Mouse (Mus musculus) forebrain, embryonic 13.5 days (tissue): ENCODE measurements around the gene Loxl1. TPM values are rescaled to one million over a fixed set of nuclear protein-coding genes. Genes with fewer than 3 reads are reported as not detected.
"Not testable (repeated sequence)": the region's sequence is repeated elsewhere in the genome, so short reads cannot be mapped to it uniquely, and the experiment has no call there.

ENCODE experiments used
- ATAC-seq: fragments of 200-750 bp; cut with Nextera tagmentation; 2 replicates; pipeline ENCODE4 v1.8.0; 2017
- H3K27ac ChIP-seq: fragments of 300-500 bp; sonication (generic); 2 replicates; pipeline ENCODE4 v1.5.1; 2015; ENCODE audit warnings: inconsistent platforms, mild to moderate bottlenecking, moderate library complexity
- H3K27me3 ChIP-seq: fragments of 300-500 bp; sonication (generic); 2 replicates; pipeline ENCODE4 v1.6.1; 2015; ENCODE audit warnings: mild to moderate bottlenecking, inconsistent platforms
- H3K36me3 ChIP-seq: fragments of 300-500 bp; sonication (generic); 2 replicates; pipeline ENCODE4 v1.6.1; 2015; ENCODE audit warnings: mild to moderate bottlenecking, inconsistent platforms; ENCODE audit not compliant: poor library complexity, severe bottlenecking
- H3K4me1 ChIP-seq: fragments of 300-500 bp; sonication (generic); 2 replicates; pipeline ENCODE4 v1.6.1; 2015; ENCODE audit warnings: inconsistent platforms
- H3K4me2 ChIP-seq: fragments of 300-500 bp; sonication (generic); 2 replicates; pipeline ENCODE4 v1.6.1; 2015; ENCODE audit warnings: inconsistent platforms, mild to moderate bottlenecking, moderate library complexity
- H3K4me3 ChIP-seq: fragments of 300-500 bp; sonication (generic); 2 replicates; pipeline ENCODE4 v1.5.1; 2015; ENCODE audit warnings: mild to moderate bottlenecking, inconsistent platforms
- H3K9ac ChIP-seq: fragments of 300-500 bp; sonication (generic); 2 replicates; pipeline ENCODE4 v1.6.1; 2015; ENCODE audit warnings: mild to moderate bottlenecking, inconsistent platforms
- H3K9me3 ChIP-seq: fragments of 300-500 bp; sonication (generic); replicated peaks from 2 replicates; pipeline ENCODE4 v1.6.1; 2016; ENCODE audit warnings: inconsistent platforms
- WGBS: fragments of 180-500 bp; shearing (Covaris S2); methylation state at CpG from one replicate; pipeline ENCODE4 v1.1.7; 2015; 5-methylcytosine and 5-hydroxymethylcytosine counted together
- polyA plus RNA-seq: library from polyadenylated mRNA; unstranded; fragments of >200 nt; fragmentation: Nextera tagmentation; extraction: Ambion mirVana; gene quantifications from 2 replicates; pipeline ENCODE4 v1.2.1, GENCODE M21; 2015

Gene Loxl1
- polyA plus RNA-seq, 1 experiment from 2014 or later = 5.0 TPM

DNA sequence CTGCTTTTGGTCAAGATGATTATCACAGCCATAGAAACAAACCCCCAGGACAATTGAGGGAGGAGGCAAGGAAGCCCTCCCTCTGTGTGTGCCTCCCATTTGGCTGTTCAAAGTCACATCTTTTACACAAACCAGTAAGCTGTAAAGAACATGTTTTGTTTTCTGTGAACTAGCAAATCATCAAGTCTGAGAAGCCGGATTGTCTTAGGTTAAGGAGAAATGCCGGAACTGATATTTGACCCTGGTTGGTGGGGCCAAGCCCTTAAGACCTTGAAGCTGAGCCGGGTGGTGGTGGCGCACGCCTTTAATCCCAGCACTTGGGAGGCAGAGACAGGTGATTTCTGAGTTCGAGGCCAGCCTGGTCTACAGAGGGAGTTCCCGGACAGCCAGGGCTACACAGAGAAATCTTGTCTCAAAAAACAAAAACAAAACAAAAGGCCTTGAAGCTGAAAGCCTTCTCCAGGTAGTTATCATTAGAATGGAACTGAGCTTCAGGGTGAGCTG is 38.8 kb downstream of the Loxl1 start:
- 78% methylated on average over 7 of the region's 7 CpGs for WGBS
- no peak overlapping the region for H3K9ac ChIP-seq

GRCm38 (mm10) chr9:58272855-58273254 is 40.1 kb downstream of the Loxl1 start:
- Histone ChIP-seq H3K36me3 (no peaks in the 10 kb centered on the region), H3K4me1 (peaks cover 12% of the 10 kb centered on the region), H3K27ac (no peak overlapping the region), H3K27me3 (no peaks in the 10 kb centered on the region), H3K4me3 (no peak overlapping the region), H3K9ac (no peak overlapping the region), H3K9me3 (no peaks in the 10 kb centered on the region), H3K4me2 (no peak overlapping the region)
- 82% methylated on average over 9 of the region's 9 CpGs for WGBS
- no peak for ATAC-seq

More for the DNA sequence above, 38.8 kb downstream of the Loxl1 start:
- no peak overlapping the region for H3K27ac ChIP-seq
- no peaks in the 10 kb centered on the region for H3K27me3 ChIP-seq
- peaks cover 12% of the 10 kb centered on the region for H3K4me1 ChIP-seq
- ATAC-seq = no peak
- no peaks in the 10 kb centered on the region for H3K9me3 ChIP-seq
- H3K4me3 ChIP-seq = no peak overlapping the region
- no peak overlapping the region for H3K4me2 ChIP-seq
- no peaks in the 10 kb centered on the region for H3K36me3 ChIP-seq

- Histone ChIP-seq H3K9ac (no peak overlapping the region), H3K27me3 (no peaks in the 10 kb centered on the region), H3K4me2 (no peak overlapping the region), H3K27ac (no peak overlapping the region), H3K4me3 (no peak overlapping the region), H3K9me3 (no peaks in the 10 kb centered on the region), H3K4me1 (peaks cover 12% of the 10 kb centered on the region), H3K36me3 (no peaks in the 10 kb centered on the region)
- WGBS = 81% methylated on average over 2 of the region's 2 CpGs
- ATAC-seq = no peak
These were observed 40.9 kb downstream of the Loxl1 start for GRCm38 (mm10) chr9:58272068-58272541.

GRCm38 (mm10) chr9:58271551-58271950 is 41.4 kb downstream of the Loxl1 start:
- H3K9me3 ChIP-seq, H3K36me3 ChIP-seq, H3K27ac ChIP-seq, ATAC-seq, H3K27me3 ChIP-seq, H3K4me2 ChIP-seq, H3K4me3 ChIP-seq, H3K9ac ChIP-seq: not testable (repeated sequence)
- 93% methylated on average over 9 of the region's 9 CpGs for WGBS
- peaks cover 14% of the 10 kb centered on the region for H3K4me1 ChIP-seq

DNA sequence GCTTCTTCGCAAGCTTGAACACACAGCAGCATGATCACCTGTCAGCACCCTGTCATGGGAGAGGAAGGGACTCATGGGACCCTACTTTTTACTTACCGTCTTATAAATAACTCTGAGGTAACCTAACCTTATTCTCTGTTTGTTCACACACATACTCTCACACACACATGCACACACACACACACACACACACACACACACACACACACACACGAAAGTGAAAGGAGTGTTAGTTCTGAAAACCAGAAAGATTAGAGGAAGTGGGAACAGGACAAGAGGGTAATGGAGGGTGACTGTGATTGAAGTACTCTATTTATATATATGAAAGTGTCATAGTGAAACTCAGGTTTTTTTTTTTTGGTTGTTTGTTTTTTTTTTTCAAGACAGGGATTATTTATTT is 41.9 kb downstream of the Loxl1 start:
- Histone ChIP-seq H3K4me3 (no peak overlapping the region), H3K36me3 (no peaks in the 10 kb centered on the region), H3K27me3 (no peaks in the 10 kb centered on the region), H3K9ac (no peak overlapping the region), H3K27ac (no peak overlapping the region), H3K4me1 (peaks cover 18% of the 10 kb centered on the region), H3K9me3 (no peaks in the 10 kb centered on the region), H3K4me2 (no peak overlapping the region)
- 87% methylated on average over 3 of the region's 3 CpGs for WGBS
- ATAC-seq = no peak

DNA sequence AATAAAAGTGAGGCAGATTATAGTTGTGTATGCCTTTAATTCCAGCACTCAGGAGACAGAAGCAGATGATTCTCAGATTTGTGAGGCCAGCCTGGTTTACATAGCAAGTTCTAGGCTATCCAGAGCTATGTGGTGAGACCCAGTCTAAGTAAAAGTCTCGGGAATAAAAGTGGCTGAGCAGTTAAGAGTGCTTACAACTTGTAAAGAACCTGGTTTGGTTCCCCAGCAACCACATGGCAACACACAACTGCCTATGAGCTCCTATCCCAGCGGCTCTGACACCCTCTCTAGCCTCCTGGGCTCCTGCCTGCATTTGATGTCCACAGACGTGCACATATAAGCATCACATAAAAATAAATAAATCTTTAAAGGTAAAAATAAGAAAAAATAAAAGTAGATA is 42.9 kb downstream of the Loxl1 start:
- Histone ChIP-seq H3K27ac (no peak overlapping the region), H3K9ac (no peak overlapping the region), H3K9me3 (no peaks in the 10 kb centered on the region), H3K4me1 (peaks cover 11% of the 10 kb centered on the region), H3K36me3 (no peaks in the 10 kb centered on the region), H3K4me2 (no peak overlapping the region), H3K4me3 (no peak overlapping the region), H3K27me3 (no peaks in the 10 kb centered on the region)
- WGBS = 68% methylated on average over 3 of the region's 3 CpGs
- no peak for ATAC-seq

DNA sequence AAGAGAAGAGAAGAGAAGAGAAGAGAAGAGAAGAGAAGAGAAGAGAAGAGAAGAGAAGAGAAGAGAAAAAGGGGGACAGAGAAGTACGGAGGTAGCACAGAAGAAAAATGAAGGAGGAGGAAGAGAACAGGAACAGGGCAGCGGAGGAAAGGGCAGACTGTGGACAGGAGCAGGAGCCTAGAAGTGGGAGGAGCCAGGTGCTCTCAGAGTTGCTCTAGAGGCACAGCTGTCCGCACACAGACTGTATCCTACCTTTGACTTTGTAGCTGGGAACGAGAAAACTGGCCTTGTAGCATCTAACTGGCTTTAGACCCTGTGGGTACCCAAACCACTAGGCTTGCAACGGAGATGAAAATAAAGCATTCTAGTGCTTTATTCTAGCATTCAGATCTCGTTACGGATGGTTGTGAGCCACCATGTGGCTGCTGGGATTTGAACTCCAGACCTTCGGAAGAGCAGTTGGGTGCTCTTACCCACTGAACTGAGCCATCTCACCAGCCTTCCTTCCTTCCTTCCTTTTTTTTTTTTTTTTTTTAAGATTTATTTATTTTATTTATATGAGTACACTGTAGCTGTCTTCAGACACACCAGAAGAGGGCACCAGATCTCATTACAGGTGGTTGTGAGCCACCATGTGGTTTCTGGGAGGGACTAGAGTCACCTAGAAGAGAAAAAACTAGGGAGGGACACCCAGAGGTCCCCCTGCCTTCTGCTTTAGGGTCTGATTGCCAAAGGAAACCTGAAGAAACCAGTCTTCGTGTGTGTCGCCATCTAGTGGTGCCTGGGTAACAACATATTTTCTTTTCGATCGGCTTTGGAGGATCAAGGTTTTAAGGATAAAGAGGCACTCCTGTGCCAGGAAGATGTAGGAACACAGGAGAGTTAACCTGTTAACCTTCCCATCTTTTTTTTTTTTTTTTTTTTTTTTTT is 44.3 kb downstream of the Loxl1 start:
- Histone ChIP-seq H3K4me1 (peaks cover 6% of the 10 kb centered on the region), H3K9ac (no peak overlapping the region), H3K36me3 (peaks cover 5% of the 10 kb centered on the region; the same call in 1 of the 2 replicates), H3K4me3 (no peak overlapping the region), H3K27me3 (no peaks in the 10 kb centered on the region), H3K4me2 (no peak overlapping the region), H3K9me3 (no peaks in the 10 kb centered on the region), H3K27ac (no peak overlapping the region)
- no peak for ATAC-seq
- WGBS = 57% methylated on average over 12 of the region's 12 CpGs

GRCm38 (mm10) chr9:58267046-58267445 is 45.9 kb downstream of the Loxl1 start:
- Histone ChIP-seq H3K36me3 (peaks cover 15% of the 10 kb centered on the region), H3K9ac (no peak overlapping the region), H3K27ac (no peak overlapping the region), H3K4me1 (peaks cover 6% of the 10 kb centered on the region), H3K4me2 (no peak overlapping the region), H3K27me3 (no peaks in the 10 kb centered on the region), H3K4me3 (no peak overlapping the region), H3K9me3 (no peaks in the 10 kb centered on the region)
- WGBS = 68% methylated on average over 3 of the region's 3 CpGs
- no peak for ATAC-seq

GRCm38 (mm10) chr9:58266571-58267011 is 46.4 kb downstream of the Loxl1 start:
- WGBS = 46% methylated on average over 4 of the region's 4 CpGs
- no peaks in the 10 kb centered on the region for H3K27me3 ChIP-seq
- H3K4me3 ChIP-seq = no peak overlapping the region
- no peak for ATAC-seq
- no peak overlapping the region for H3K27ac ChIP-seq
- H3K9me3 ChIP-seq = no peaks in the 10 kb centered on the region
- no peak overlapping the region for H3K9ac ChIP-seq
- H3K4me1 ChIP-seq = peaks cover 6% of the 10 kb centered on the region
- peaks cover 19% of the 10 kb centered on the region for H3K36me3 ChIP-seq
- no peak overlapping the region for H3K4me2 ChIP-seq

GRCm38 (mm10) chr9:58265368-58265767 is 47.6 kb downstream of the Loxl1 start:
- no peak overlapping the region for H3K9ac ChIP-seq
- no peaks in the 10 kb centered on the region for H3K9me3 ChIP-seq
- H3K4me1 ChIP-seq = peaks cover 6% of the 10 kb centered on the region
- H3K27me3 ChIP-seq = no peaks in the 10 kb centered on the region
- H3K4me2 ChIP-seq = no peak overlapping the region
- WGBS = 75% methylated on average over 3 of the region's 3 CpGs
- no peak overlapping the region for H3K4me3 ChIP-seq
- no peak overlapping the region for H3K27ac ChIP-seq
- peaks cover 29% of the 10 kb centered on the region for H3K36me3 ChIP-seq
- no peak for ATAC-seq

DNA sequence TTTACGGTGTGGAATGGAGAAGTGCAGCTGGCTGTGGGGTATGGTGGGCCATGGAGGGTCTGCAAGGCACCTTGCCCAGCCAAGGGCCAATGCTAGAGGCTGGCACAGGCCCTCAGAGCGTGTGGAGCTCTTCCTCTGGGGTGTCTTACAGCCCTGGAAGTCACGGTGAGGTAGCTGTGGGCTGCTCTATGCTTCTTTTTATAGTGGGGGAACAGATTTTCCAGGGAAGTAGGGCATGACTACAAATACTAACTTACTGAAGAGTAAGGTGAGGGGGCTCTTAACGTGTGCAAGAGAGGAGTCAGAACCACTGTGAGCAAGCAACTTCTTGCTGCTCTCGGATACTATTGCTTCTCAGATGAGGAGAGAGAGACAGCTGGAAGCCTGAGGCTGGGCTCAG is 50.5 kb downstream of the Loxl1 start:
- Histone ChIP-seq H3K9me3 (no peaks in the 10 kb centered on the region), H3K27ac (no peak overlapping the region), H3K4me3 (no peak overlapping the region), H3K4me2 (no peak overlapping the region), H3K9ac (no peak overlapping the region), H3K27me3 (no peaks in the 10 kb centered on the region), H3K4me1 (peaks cover 6% of the 10 kb centered on the region), H3K36me3 (peaks cover 54% of the 10 kb centered on the region)
- 97% methylated on average over 5 of the region's 5 CpGs for WGBS
- no peak for ATAC-seq
